Mouse (Mus musculus) frontal cortex, adult (tissue): ENCODE data around the gene Maml2.

Experiments
- ATAC-seq: cut with Nextera tagmentation; 2 replicates; pipeline ENCODE4 v1.9.2; 2017; ENCODE audit warnings: mild to moderate bottlenecking, moderate library complexity, mixed read lengths; ENCODE audit not compliant: low TSS enrichment

Gene Maml2

DNA sequence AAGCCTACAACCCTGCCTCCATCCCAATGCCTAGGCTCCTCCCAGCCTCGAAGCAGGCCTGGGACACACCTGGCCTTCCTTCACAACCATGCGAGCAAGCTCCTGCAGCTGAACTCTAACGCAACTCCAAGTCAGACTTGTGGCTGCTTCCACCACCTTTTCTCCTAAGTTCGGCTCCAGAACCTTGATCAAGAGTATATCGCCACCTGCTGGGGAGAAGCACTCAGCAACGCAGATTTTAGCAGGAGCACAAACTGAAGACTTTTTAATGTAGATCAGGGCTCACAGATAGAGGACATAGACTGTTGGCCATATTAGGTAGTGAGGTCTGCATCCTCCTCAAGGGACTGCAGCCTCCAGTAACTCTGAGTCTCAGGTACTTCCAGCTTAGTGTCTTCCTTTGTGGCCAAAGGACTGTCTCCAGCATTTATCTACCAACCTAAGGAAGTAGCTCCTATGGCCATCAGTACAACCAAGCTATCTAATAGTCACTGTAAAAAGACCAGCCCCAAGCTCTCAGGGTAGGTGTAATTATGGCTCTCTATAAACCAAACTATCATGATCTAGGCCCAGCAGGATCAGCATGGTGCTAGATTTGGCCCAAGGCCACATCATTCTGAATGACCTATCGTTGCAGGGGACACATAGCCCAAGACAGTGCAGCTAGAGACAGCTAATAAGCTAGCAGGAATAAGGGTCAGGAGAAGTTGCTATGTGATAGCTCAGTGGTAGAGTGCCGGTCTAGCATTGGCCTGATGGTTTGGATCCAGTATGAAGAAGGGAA lies 418.8 kb downstream of the Maml2 start:
- peak; percentile 90 for ATAC-seq

- no peak for ATAC-seq
Observed at GRCm38 (mm10) chr9:13748404-13748797, 450.6 kb downstream of the Maml2 start, which contains the start of gene Mtmr2. TSS of gene Mtmr2 (plus strand) at chr9:13748410.

- peak; percentile 99 for ATAC-seq
Observed at GRCm38 (mm10) chr9:13748798-13749674, 451.3 kb downstream of the Maml2 start.

DNA sequence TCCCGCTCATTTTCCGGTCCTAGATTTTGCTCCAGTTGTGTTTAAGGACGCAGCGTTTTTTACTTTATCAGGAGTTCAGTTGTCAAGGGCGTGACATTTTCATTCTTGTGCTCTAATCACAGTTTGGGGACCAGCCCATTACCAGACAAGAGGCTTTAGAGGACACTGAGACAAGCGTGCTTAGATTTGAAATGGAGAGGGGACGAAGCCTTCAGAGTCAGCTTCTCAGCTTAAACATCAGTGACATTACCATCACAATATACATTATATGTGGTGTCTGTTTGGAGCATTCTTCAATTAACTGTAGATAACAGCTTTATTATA lies 451.9 kb downstream of the Maml2 start:
- no peak for ATAC-seq

DNA sequence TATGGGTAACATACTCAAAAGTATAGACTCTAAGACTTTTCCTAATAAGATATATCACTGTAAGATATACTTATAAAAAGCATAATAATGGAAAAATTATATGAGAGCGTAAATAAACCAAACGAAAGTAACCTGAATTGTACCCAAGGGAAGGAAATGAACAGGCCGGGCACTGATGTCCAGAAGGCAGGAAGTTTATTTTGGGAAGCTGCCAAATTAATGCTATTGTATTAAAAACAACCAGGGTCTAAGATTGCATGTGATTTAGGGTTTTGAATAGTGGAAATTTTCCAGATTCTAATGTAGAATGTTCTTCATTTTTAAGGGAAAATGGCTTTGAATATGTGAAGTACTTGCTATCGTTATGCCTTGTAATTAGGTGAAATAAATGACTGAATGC lies 454.8 kb downstream of the Maml2 start:
- ATAC-seq: no peak
